Mouse (Mus musculus): ENCODE measurements around the gene Tmem231.

- TF ChIP-seq CTCF (IDR thresholded peaks at IDR 0.05; ENCODE audit: low read depth) = no peak
- TF ChIP-seq EP300 (IDR thresholded peaks at IDR 0.05; ENCODE audit: low read depth) = no peak
These were observed 30.7 kb upstream of the Tmem231 start for GRCm38 (mm10) chr8:111964351-111964750.

Data from heart, postnatal 0 days (tissue).